Mouse (Mus musculus) hindbrain, embryonic 15.5 days (tissue): ENCODE results near the gene Spin1. TPM values are rescaled to one million over a fixed set of nuclear protein-coding genes. Genes with fewer than 3 reads are reported as not detected.

ENCODE experiments used
- ATAC-seq: fragments of 200-750 bp; cut with Nextera tagmentation; 2 replicates; pipeline ENCODE4 v1.8.0; 2017; ENCODE audit warnings: low read depth, moderate number of reproducible peaks, moderate TSS enrichment; ENCODE audit not compliant: low FRiP score
- H3K27ac ChIP-seq: fragments of 300-500 bp; sonication (generic); replicated peaks from 2 replicates; pipeline ENCODE4 v1.5.1; 2015; ENCODE audit warnings: mild to moderate bottlenecking, inconsistent platforms
- H3K27me3 ChIP-seq: fragments of 300-500 bp; sonication (generic); 2 replicates; pipeline ENCODE4 v1.6.1; 2015; ENCODE audit warnings: control low read depth, inconsistent platforms
- H3K36me3 ChIP-seq: fragments of 300-500 bp; sonication (generic); 2 replicates; pipeline ENCODE4 v1.6.1; 2015; ENCODE audit warnings: control low read depth, inconsistent platforms
- H3K4me1 ChIP-seq: fragments of 300-500 bp; sonication (generic); replicated peaks from 2 replicates; pipeline ENCODE4 v1.6.1; 2015; ENCODE audit warnings: control low read depth, inconsistent platforms
- H3K4me2 ChIP-seq: fragments of 300-500 bp; sonication (generic); 2 replicates; pipeline ENCODE4 v1.6.1; 2015; ENCODE audit warnings: moderate library complexity, mild to moderate bottlenecking, inconsistent platforms
- H3K4me3 ChIP-seq: fragments of 300-500 bp; sonication (generic); 2 replicates; pipeline ENCODE4 v1.5.1; 2015; ENCODE audit warnings: mild to moderate bottlenecking, inconsistent platforms
- H3K9ac ChIP-seq: fragments of 300-500 bp; sonication (generic); 2 replicates; pipeline ENCODE4 v1.6.1; 2015; ENCODE audit warnings: inconsistent platforms
- H3K9me3 ChIP-seq: fragments of 300-500 bp; sonication (generic); 2 replicates; pipeline ENCODE4 v1.6.1; 2016; ENCODE audit warnings: control low read depth, inconsistent platforms
- WGBS: fragments of 180-500 bp; shearing (Covaris S2); methylation state at CpG from one replicate; pipeline ENCODE4 v1.1.7; 2015; 5-methylcytosine and 5-hydroxymethylcytosine counted together
- polyA plus RNA-seq: library from polyadenylated mRNA; unstranded; fragments of >200 nt; fragmentation: Nextera tagmentation; extraction: Ambion mirVana; gene quantifications from 2 replicates; pipeline ENCODE4 v1.2.1, GENCODE M21; 2015

Spin1 gene
- polyA plus RNA-seq, 1 experiment from 2014 or later = 150 TPM

GRCm38 (mm10) chr13:51182236-51182635, 81.6 kb downstream of the Spin1 start:
- WGBS = 87% methylated on average over 7 of the region's 7 CpGs
- no peak overlapping the region for H3K4me3 ChIP-seq
- H3K9ac ChIP-seq = no peak overlapping the region
- H3K4me2 ChIP-seq = no peak overlapping the region
- ATAC-seq = no peak
- no peaks in the 10 kb centered on the region for H3K27me3 ChIP-seq
- no peaks in the 10 kb centered on the region for H3K9me3 ChIP-seq
- H3K36me3 ChIP-seq = no peaks in the 10 kb centered on the region
- H3K27ac ChIP-seq = no peak overlapping the region
- H3K4me1 ChIP-seq = no peaks in the 10 kb centered on the region

- H3K27me3 ChIP-seq = no peaks in the 10 kb centered on the region
- no peak overlapping the region for H3K27ac ChIP-seq
- H3K4me2 ChIP-seq = no peak overlapping the region
- H3K36me3 ChIP-seq = no peaks in the 10 kb centered on the region
- no peak overlapping the region for H3K9ac ChIP-seq
- no peak for ATAC-seq
- no peak overlapping the region for H3K4me3 ChIP-seq
- H3K4me1 ChIP-seq = no peaks in the 10 kb centered on the region
- no peaks in the 10 kb centered on the region for H3K9me3 ChIP-seq
- WGBS = 88% methylated on average over 3 of the region's 3 CpGs
Measured at GRCm38 (mm10) chr13:51184896-51185295, 84.2 kb downstream of the Spin1 start.

GRCm38 (mm10) chr13:51190336-51190735, 89.7 kb downstream of the Spin1 start:
- H3K9me3 ChIP-seq = no peaks in the 10 kb centered on the region
- no peak overlapping the region for H3K9ac ChIP-seq
- H3K4me1 ChIP-seq = no peaks in the 10 kb centered on the region
- no peaks in the 10 kb centered on the region for H3K36me3 ChIP-seq
- H3K27me3 ChIP-seq = no peaks in the 10 kb centered on the region
- WGBS = 61% methylated on average over 3 of the region's 3 CpGs
- no peak overlapping the region for H3K27ac ChIP-seq
- no peak overlapping the region for H3K4me3 ChIP-seq
- ATAC-seq = no peak
- H3K4me2 ChIP-seq = no peak overlapping the region

GRCm38 (mm10) chr13:51191416-51192140, 90.9 kb downstream of the Spin1 start:
- no peak for ATAC-seq
- Histone ChIP-seq H3K27ac (no peak overlapping the region), H3K4me1 (no peaks in the 10 kb centered on the region), H3K27me3 (no peaks in the 10 kb centered on the region), H3K36me3 (no peaks in the 10 kb centered on the region), H3K9ac (no peak overlapping the region), H3K9me3 (no peaks in the 10 kb centered on the region), H3K4me3 (no peak overlapping the region), H3K4me2 (no peak overlapping the region)
- 82% methylated on average over 6 of the region's 6 CpGs for WGBS

- Histone ChIP-seq H3K36me3 (no peaks in the 10 kb centered on the region), H3K4me3 (no peak overlapping the region), H3K9ac (no peak overlapping the region), H3K9me3 (no peaks in the 10 kb centered on the region), H3K4me2 (no peak overlapping the region), H3K4me1 (no peaks in the 10 kb centered on the region), H3K27ac (no peak overlapping the region), H3K27me3 (no peaks in the 10 kb centered on the region)
- 93% methylated on average over 15 of the region's 15 CpGs for WGBS
- ATAC-seq = no peak
Measured at GRCm38 (mm10) chr13:51193893-51194292, 93.2 kb downstream of the Spin1 start.

- no peaks in the 10 kb centered on the region for H3K4me1 ChIP-seq
- no peaks in the 10 kb centered on the region for H3K36me3 ChIP-seq
- no peak overlapping the region for H3K27ac ChIP-seq
- H3K4me2 ChIP-seq = no peak overlapping the region
- 0 out of 2 replicates have a peak, but pooled peaks cover 4% of the 10 kb centered on the region for H3K27me3 ChIP-seq
- ATAC-seq = no peak
- WGBS = 89% methylated on average over 3 of the region's 3 CpGs
- H3K9me3 ChIP-seq = peaks cover 4% of the 10 kb centered on the region; the same call in 1 of the 2 replicates
- no peak overlapping the region for H3K4me3 ChIP-seq
- H3K9ac ChIP-seq = no peak overlapping the region
Measured at GRCm38 (mm10) chr13:51197699-51198098, 97.0 kb downstream of the Spin1 start.

GRCm38 (mm10) chr13:51198186-51198585, 97.5 kb downstream of the Spin1 start:
- H3K9ac ChIP-seq = no peak overlapping the region
- H3K36me3 ChIP-seq = no peaks in the 10 kb centered on the region
- no peak overlapping the region for H3K4me2 ChIP-seq
- no peak overlapping the region for H3K4me3 ChIP-seq
- H3K9me3 ChIP-seq = peaks cover 4% of the 10 kb centered on the region; the same call in 1 of the 2 replicates
- no peak overlapping the region for H3K27ac ChIP-seq
- H3K4me1 ChIP-seq = no peaks in the 10 kb centered on the region
- ATAC-seq = no peak
- 71% methylated on average over 5 of the region's 5 CpGs for WGBS
- 0 out of 2 replicates have a peak, but pooled peaks cover 4% of the 10 kb centered on the region for H3K27me3 ChIP-seq

Other genes starting within 250 kb of the Spin1 start
- 3.4 and 4.0 TPM in 2 replicates for gene Nxnl2, start 70.1 kb downstream of the Spin1 start, polyA plus RNA-seq